Comparison of ENCODE assay signal across 26 mouse cellular contexts in the genomic region with DNA sequence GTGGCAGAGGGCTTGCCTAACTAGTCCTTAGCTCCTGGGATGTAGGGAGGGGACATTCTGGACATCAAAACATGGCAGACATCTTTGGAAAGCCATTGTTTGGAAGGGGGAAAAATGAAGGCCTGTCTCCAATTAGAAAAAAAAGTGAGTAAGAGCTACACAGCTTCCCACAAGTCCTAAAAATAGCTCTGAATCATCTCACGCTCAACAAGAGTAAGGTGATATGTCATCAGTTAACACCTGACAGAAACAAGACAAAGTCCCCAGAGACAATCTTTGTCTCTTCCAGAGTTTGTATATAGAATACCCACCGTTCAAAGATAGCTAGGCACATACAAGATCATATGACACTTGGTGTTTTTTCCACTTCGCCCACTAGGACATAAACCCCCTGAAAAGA.
A peak's percentile ranks its signal among the peaks of the same experiment; 100 is the strongest.
DNase-seq lines count a peak whose midpoint lies in the region; ATAC-seq and TF ChIP-seq lines count a peak whose summit lies in the region.
"Had no signal": no experiment of that assay in that cellular context is flagged by ENCODE, and none has a peak within 500 bp of the region (broad histone marks: within the 10 kb centered on the region; RNA-seq: fewer than 3 reads in every experiment).

No protein-coding gene starts in this region.

- H3K79me2 ChIP-seq in CH12.LX (replicated peaks; ENCODE audit: control insufficient read depth, extremely low read depth, insufficient read depth, poor library complexity, severe bottlenecking): no peaks in the 10 kb centered on the region

- TF ChIP-seq POLR2A in CH12.LX (IDR thresholded peaks at IDR 0.05; ENCODE audit: low read depth, low read length): no peak

- TF ChIP-seq RAD21 in CH12.LX (IDR thresholded peaks at IDR 0.05; ENCODE audit: low read depth, low read length): no peak

- no peaks in the 10 kb centered on the region for H3K27me3 ChIP-seq in heart, embryonic 12.5 days (replicated peaks)
- no peaks in the 10 kb centered on the region for H3K27me3 ChIP-seq in heart, embryonic 16.5 days (ENCODE audit: control insufficient read depth, insufficient read depth, low read length)
- H3K27me3 ChIP-seq in CH12.LX (replicated peaks): no peaks in the 10 kb centered on the region
- no peaks in the 10 kb centered on the region for H3K27me3 ChIP-seq in liver, embryonic 11.5 days (replicated peaks; ENCODE audit: control insufficient read depth, insufficient read depth, low read length)
- H3K27me3 ChIP-seq: embryonic facial prominence, embryonic 15.5 days; hindbrain, embryonic 13.5 days; Patski had no signal

- H3K4me2 ChIP-seq in heart, embryonic 12.5 days: no peak overlapping the region
- H3K4me2 ChIP-seq in heart, embryonic 16.5 days (ENCODE audit: low read depth, low read length): no peak overlapping the region
- no peak overlapping the region for H3K4me2 ChIP-seq in CH12.LX (ENCODE audit: insufficient read depth, low read depth, poor library complexity, severe bottlenecking)
- no peak overlapping the region for H3K4me2 ChIP-seq in liver, embryonic 11.5 days
- H3K4me2 ChIP-seq: embryonic facial prominence, embryonic 15.5 days; hindbrain, embryonic 13.5 days had no signal

- whole genome bisulfite sequencing in heart, embryonic 12.5 days: 34% methylated on average over 3 of the region's 3 CpGs
- WGBS in heart, embryonic 16.5 days: 37% methylated on average over 3 of the region's 3 CpGs
- WGBS in liver, embryonic 11.5 days: 62% methylated on average over 3 of the region's 3 CpGs

- TF ChIP-seq EP300 in CH12.LX (IDR thresholded peaks at IDR 0.05; ENCODE audit: low read length): peak; percentile 62

- no peak for ATAC-seq in heart, embryonic 12.5 days (ENCODE audit: insufficient number of reproducible peaks, low FRiP score)
- ATAC-seq in heart, embryonic 16.5 days (replicated peaks; ENCODE audit: extremely low read depth, insufficient read depth, low FRiP score): 0 out of 2 replicates have a peak, but pooled peaks have one; percentile 11
- ATAC-seq in liver, embryonic 11.5 days (replicated peaks; ENCODE audit: low FRiP score): no peak
- ATAC-seq: activated CD4-positive, CD25-positive, alpha-beta regulatory T cell, adult 4 months; CD4-positive, CD25-positive, alpha-beta regulatory T cell, adult 4 months; forebrain, embryonic 14.5 days; hindbrain, postnatal 0 days; Patski had no signal

- intact Hi-C loops in heart, postnatal 14 days (cut with DNase I): no loop called here
- intact Hi-C loops in heart, postnatal 10 days (cut with DNase I): no loop called here

- H3K27ac ChIP-seq in heart, embryonic 12.5 days (ENCODE audit: poor library complexity, severe bottlenecking): peak overlapping the region; percentile 84
- H3K27ac ChIP-seq in heart, embryonic 16.5 days (ENCODE audit: low read length): peak overlapping the region; percentile 45; the same call in 1 of the 2 replicates
- H3K27ac ChIP-seq in CH12.LX (ENCODE audit: insufficient read depth, low read depth): no peak overlapping the region
- no peak overlapping the region for H3K27ac ChIP-seq in liver, embryonic 11.5 days (ENCODE audit: low read depth, low read length)
- H3K27ac ChIP-seq: embryonic facial prominence, embryonic 15.5 days; forebrain, embryonic 10.5 days; gastrocnemius, adult 2 months; hindbrain, embryonic 13.5 days; hindbrain, postnatal 0 days; kidney, postnatal 0 days had no signal

- no peak overlapping the region for H3K4me3 ChIP-seq in heart, embryonic 12.5 days
- H3K4me3 ChIP-seq in heart, embryonic 16.5 days (ENCODE audit: low read length): no peak overlapping the region
- no peak overlapping the region for H3K4me3 ChIP-seq in CH12.LX (replicated peaks in 1 of 3; ENCODE audit: low read depth in 2 of 3, low read length in 2 of 3, poor library complexity in 1 of 3)
- no peak overlapping the region for H3K4me3 ChIP-seq in liver, embryonic 11.5 days (ENCODE audit: low read depth, low read length)
- H3K4me3 ChIP-seq: embryonic facial prominence, embryonic 15.5 days; erythroblast, embryonic 14.5 days; forebrain, embryonic 10.5 days; gastrocnemius, adult 2 months; hindbrain, embryonic 13.5 days had no signal

- peaks cover 8% of the 10 kb centered on the region; the same call in 1 of the 2 replicates for H3K9me3 ChIP-seq in heart, embryonic 12.5 days (replicated peaks)
- peaks cover 5% of the 10 kb centered on the region; the same call in 1 of the 2 replicates for H3K9me3 ChIP-seq in heart, embryonic 16.5 days (replicated peaks; ENCODE audit: control insufficient read depth, low read length)
- H3K9me3 ChIP-seq in CH12.LX (replicated peaks; ENCODE audit: low read length): no peaks in the 10 kb centered on the region
- no peaks in the 10 kb centered on the region for H3K9me3 ChIP-seq in liver, embryonic 11.5 days (ENCODE audit: control insufficient read depth, low read length)
- H3K9me3 ChIP-seq: embryonic facial prominence, embryonic 15.5 days; forebrain, embryonic 10.5 days; hindbrain, embryonic 13.5 days had no signal

- no peak for TF ChIP-seq CTCF in CH12.LX (conservative IDR thresholded peaks at IDR 0.05 in 1 of 2, IDR thresholded peaks at IDR 0.05 in 1 of 2; ENCODE audit: low read depth in 2 of 2, low read length in 2 of 2)

- no peak for DNase-seq in heart, postnatal 14 days
- DNase-seq in heart, postnatal 10 days: no peak
- DNase-seq in CH12.LX (ENCODE audit: extremely low read depth): peak; percentile 67
- peak; percentile 40 for DNase-seq in brain, adult 2 months (ENCODE audit: low read depth, low spot score)
- no peak for DNase-seq in liver, embryonic 11.5 days (ENCODE audit: low spot score)
- DNase-seq: adrenal gland, postnatal 14 days; B cell, adult 2 months; cerebellum, adult 2 months; cerebellum, postnatal 10 days; embryo, embryonic 11 days; gastrocnemius, adult 2 months; gastrocnemius, postnatal 25 days; kidney, adult 11 months; kidney, adult 9 months had no signal

- peaks cover 28% of the 10 kb centered on the region for H3K4me1 ChIP-seq in heart, embryonic 12.5 days (replicated peaks)
- H3K4me1 ChIP-seq in heart, embryonic 16.5 days (ENCODE audit: control insufficient read depth, insufficient read depth, low read length): peaks cover 10% of the 10 kb centered on the region
- peaks cover 2 to 31% of the 10 kb centered on the region in 2 experiments; a peak in 3 of 4 replicates for H3K4me1 ChIP-seq in CH12.LX (ENCODE audit: control insufficient read depth in 1 of 2, insufficient read depth in 2 of 2)
- H3K4me1 ChIP-seq in liver, embryonic 11.5 days (replicated peaks; ENCODE audit: control insufficient read depth, insufficient read depth, low read length): no peaks in the 10 kb centered on the region; the same call in 1 of the 2 replicates
- H3K4me1 ChIP-seq: embryonic facial prominence, embryonic 15.5 days had no signal

- H3K9ac ChIP-seq in heart, embryonic 12.5 days: no peak overlapping the region
- no peak overlapping the region for H3K9ac ChIP-seq in heart, embryonic 16.5 days (ENCODE audit: low read length)
- H3K9ac ChIP-seq in CH12.LX (ENCODE audit: insufficient read depth, low read depth): no peak overlapping the region
- H3K9ac ChIP-seq in liver, embryonic 11.5 days (ENCODE audit: low read depth, low read length): no peak overlapping the region
- H3K9ac ChIP-seq: embryonic facial prominence, embryonic 15.5 days; hindbrain, embryonic 13.5 days had no signal

- no peaks in the 10 kb centered on the region for H3K36me3 ChIP-seq in heart, embryonic 12.5 days
- H3K36me3 ChIP-seq in heart, embryonic 16.5 days (ENCODE audit: control insufficient read depth, insufficient read depth): no peaks in the 10 kb centered on the region
- no peaks in the 10 kb centered on the region for H3K36me3 ChIP-seq in CH12.LX (replicated peaks in 1 of 2; ENCODE audit: control insufficient read depth in 1 of 2, insufficient read depth in 1 of 2, low read length in 1 of 2)
- no peaks in the 10 kb centered on the region for H3K36me3 ChIP-seq in liver, embryonic 11.5 days (ENCODE audit: control insufficient read depth, insufficient read depth, low read length)
- H3K36me3 ChIP-seq: embryonic facial prominence, embryonic 15.5 days; forebrain, embryonic 10.5 days; hindbrain, embryonic 13.5 days had no signal

- in situ Hi-C loops in CH12.LX (cut with MboI; ENCODE audit: low pct_ligation_motif_present, low pct_unique_long_range_greater_than_20kb, low sequenced_read_pairs): no loop called here

- dilution Hi-C loops in CH12.LX (cut with MboI; ENCODE audit: extremely low pct_ligation_motif_present, extremely low pct_unique_long_range_greater_than_20kb, low sequenced_read_pairs): no loop called here

TF ChIP-seq in CH12.LX, 34 proteins besides CTCF, POLR2A, EP300 and RAD21 (continues in another document):
- TF ChIP-seq CHD2 (IDR thresholded peaks at IDR 0.05; ENCODE audit: low read length): no peak
- TF ChIP-seq POLR2AphosphoS2 (IDR thresholded peaks at IDR 0.05; ENCODE audit: low read depth, low read length): no peak
- TF ChIP-seq ZC3H11A (IDR thresholded peaks at IDR 0.05; ENCODE audit: low read depth, low read length): no peak
- no peak for TF ChIP-seq SIN3A (IDR thresholded peaks at IDR 0.05; ENCODE audit: low read length)
- no peak for TF ChIP-seq MAFK (IDR thresholded peaks at IDR 0.05; ENCODE audit: insufficient replicate concordance, low read length)
- peak; percentile 86 for TF ChIP-seq ETS1 (conservative IDR thresholded peaks at IDR 0.05; ENCODE audit: low read depth, low read length)
- no peak for TF ChIP-seq IRF4 (IDR thresholded peaks at IDR 0.05; ENCODE audit: low read depth, low read length)
- no peak for TF ChIP-seq MYC (IDR thresholded peaks at IDR 0.05; ENCODE audit: low read depth, low read length)
- TF ChIP-seq MXI1 (IDR thresholded peaks at IDR 0.05; ENCODE audit: low read depth, low read length): no peak
- no peak for TF ChIP-seq HCFC1 (IDR thresholded peaks at IDR 0.05; ENCODE audit: low read depth, low read length)
- no peak for TF ChIP-seq NRF1 (IDR thresholded peaks at IDR 0.05; ENCODE audit: low read depth, low read length)
- no peak for TF ChIP-seq CHD1 (IDR thresholded peaks at IDR 0.05; ENCODE audit: low read depth, low read length)
- peak; percentile 90 for TF ChIP-seq MEF2A (IDR thresholded peaks at IDR 0.05; ENCODE audit: borderline replicate concordance, low read depth, low read length)
- no peak for TF ChIP-seq TBP (conservative IDR thresholded peaks at IDR 0.05; ENCODE audit: low read depth, low read length)
- TF ChIP-seq E2F4 (IDR thresholded peaks at IDR 0.05; ENCODE audit: insufficient replicate concordance, low read depth, low read length): no peak
- TF ChIP-seq ZNF384 (IDR thresholded peaks at IDR 0.05; ENCODE audit: low read depth, low read length): peak; percentile 75
- no peak for TF ChIP-seq ZMIZ1 (IDR thresholded peaks at IDR 0.05; ENCODE audit: low read depth, low read length)
- no peak for TF ChIP-seq KAT2A (IDR thresholded peaks at IDR 0.05; ENCODE audit: insufficient replicate concordance, low read length)
- TF ChIP-seq USF2 (conservative IDR thresholded peaks at IDR 0.05; ENCODE audit: low read depth, low read length): no peak
- no peak for TF ChIP-seq NELFE (IDR thresholded peaks at IDR 0.05; ENCODE audit: low read depth, low read length)
- no peak for TF ChIP-seq MAZ (IDR thresholded peaks at IDR 0.05; ENCODE audit: low read depth, low read length)
- no peak for TF ChIP-seq TCF12 (IDR thresholded peaks at IDR 0.05; ENCODE audit: low read depth, low read length)

Comparison
In these comparisons a context has a peak if more than half of its experiments do, and no peak if none do; other contexts are left out.
1. H3K27ac ChIP-seq: peak in heart, embryonic 12.5 days (single experiment) and heart, embryonic 16.5 days (single experiment); none in CH12.LX (single experiment) and liver, embryonic 11.5 days (single experiment).
2. DNase-seq: peak in CH12.LX (single experiment) and brain, adult 2 months (single experiment); none in heart, postnatal 14 days (0 of 2), heart, postnatal 10 days (0 of 2) and liver, embryonic 11.5 days (single experiment).